Mouse (Mus musculus): ENCODE results near the gene Snx11.

GRCm38 (mm10) chr11:96796081-96796480 is 18.7 kb upstream of the Snx11 start:
- TF ChIP-seq CTCF (IDR thresholded peaks at IDR 0.05; ENCODE audit: low read depth) (no peak), EP300 (IDR thresholded peaks at IDR 0.05; ENCODE audit: low read depth) (no peak)
